Mouse (Mus musculus): ENCODE measurements around the gene Hadh. TPM values are rescaled to one million over a fixed set of nuclear protein-coding genes. Genes with fewer than 3 reads are reported as not detected.
A peak's percentile ranks its signal among the peaks of the same experiment; 100 is the strongest.

The Hadh gene
- polyA plus RNA-seq, 1 experiment from 2014 or later = 34.4 TPM

- ATAC-seq (ENCODE audit: low read depth) = no peak
- no peak overlapping the region for H3K27ac ChIP-seq (replicated peaks)
- no peak overlapping the region for H3K4me2 ChIP-seq
- H3K9ac ChIP-seq = no peak overlapping the region
- no peaks in the 10 kb centered on the region for H3K36me3 ChIP-seq
- 88% methylated on average over 5 of the region's 5 CpGs for WGBS
- H3K4me1 ChIP-seq (replicated peaks) = peaks cover 7% of the 10 kb centered on the region; the same call in 1 of the 2 replicates
- H3K9me3 ChIP-seq = no peaks in the 10 kb centered on the region
- H3K4me3 ChIP-seq = no peak overlapping the region
- no peaks in the 10 kb centered on the region for H3K27me3 ChIP-seq
Observed at GRCm38 (mm10) chr3:131247851-131248250, 24.1 kb downstream of the Hadh start.

- 85% methylated on average over 6 of the region's 6 CpGs for WGBS
- H3K27ac ChIP-seq (replicated peaks) = no peak overlapping the region
- no peak for ATAC-seq (ENCODE audit: low read depth)
Observed at GRCm38 (mm10) chr3:131247447-131247846, 24.5 kb downstream of the Hadh start.

GRCm38 (mm10) chr3:131246579-131247046 is 25.3 kb downstream of the Hadh start:
- no peak for ATAC-seq (ENCODE audit: low read depth)
- WGBS = 93% methylated on average over 8 of the region's 8 CpGs
- H3K27me3 ChIP-seq = no peaks in the 10 kb centered on the region
- no peak overlapping the region for H3K4me3 ChIP-seq
- H3K36me3 ChIP-seq = no peaks in the 10 kb centered on the region
- H3K4me2 ChIP-seq = no peak overlapping the region
- no peak overlapping the region for H3K27ac ChIP-seq (replicated peaks)
- H3K9me3 ChIP-seq = no peaks in the 10 kb centered on the region
- H3K4me1 ChIP-seq (replicated peaks) = peaks cover 7% of the 10 kb centered on the region; the same call in 1 of the 2 replicates
- H3K9ac ChIP-seq = no peak overlapping the region

More at GRCm38 (mm10) chr3:131247447-131247846, 24.5 kb downstream of the Hadh start:
- no peaks in the 10 kb centered on the region for H3K27me3 ChIP-seq
- no peaks in the 10 kb centered on the region for H3K9me3 ChIP-seq
- H3K4me1 ChIP-seq (replicated peaks) = peaks cover 7% of the 10 kb centered on the region; the same call in 1 of the 2 replicates
- no peak overlapping the region for H3K9ac ChIP-seq
- H3K36me3 ChIP-seq = no peaks in the 10 kb centered on the region
- no peak overlapping the region for H3K4me2 ChIP-seq
- H3K4me3 ChIP-seq = no peak overlapping the region

GRCm38 (mm10) chr3:131245766-131246578 is 25.9 kb downstream of the Hadh start:
- WGBS = 58% methylated on average over 11 of the region's 11 CpGs
- no peaks in the 10 kb centered on the region for H3K36me3 ChIP-seq

GRCm38 (mm10) chr3:131237785-131238633 is 33.9 kb downstream of the Hadh start:
- Histone ChIP-seq H3K27ac (replicated peaks) (no peak overlapping the region), H3K9me3 (no peaks in the 10 kb centered on the region), H3K9ac (no peak overlapping the region; the same call in 1 of the 2 replicates), H3K4me1 (replicated peaks) (peaks cover 4% of the 10 kb centered on the region), H3K4me3 (no peak overlapping the region), H3K27me3 (no peaks in the 10 kb centered on the region), H3K4me2 (peak overlapping the region; percentile 30; the same call in 1 of the 2 replicates), H3K36me3 (no peaks in the 10 kb centered on the region)
- WGBS = 62% methylated on average over 19 of the region's 19 CpGs
- ATAC-seq (ENCODE audit: low read depth) = peak; percentile 87

More at GRCm38 (mm10) chr3:131245766-131246578, 25.9 kb downstream of the Hadh start:
- Histone ChIP-seq H3K4me1 (replicated peaks) (peaks cover 7% of the 10 kb centered on the region; the same call in 1 of the 2 replicates), H3K4me3 (no peak overlapping the region), H3K9me3 (no peaks in the 10 kb centered on the region), H3K4me2 (no peak overlapping the region), H3K27me3 (no peaks in the 10 kb centered on the region), H3K27ac (replicated peaks) (no peak overlapping the region), H3K9ac (no peak overlapping the region)
- peak; percentile 63; the same call in 1 of the 2 replicates for ATAC-seq (ENCODE audit: low read depth)

- no peaks in the 10 kb centered on the region for H3K9me3 ChIP-seq
- no peaks in the 10 kb centered on the region for H3K27me3 ChIP-seq
- H3K27ac ChIP-seq (replicated peaks) = no peak overlapping the region
- no peak overlapping the region for H3K4me2 ChIP-seq
- H3K4me1 ChIP-seq (replicated peaks) = peaks cover 4% of the 10 kb centered on the region
- H3K4me3 ChIP-seq = no peak overlapping the region
- H3K9ac ChIP-seq = no peak overlapping the region
- WGBS = 87% methylated on average over 6 of the region's 6 CpGs
- no peak for ATAC-seq (ENCODE audit: low read depth)
- H3K36me3 ChIP-seq = no peaks in the 10 kb centered on the region
Observed at GRCm38 (mm10) chr3:131237061-131237460, 34.8 kb downstream of the Hadh start.

- no peak overlapping the region for H3K4me3 ChIP-seq
- H3K36me3 ChIP-seq = no peaks in the 10 kb centered on the region
- no peak overlapping the region for H3K27ac ChIP-seq (replicated peaks)
- H3K27me3 ChIP-seq = no peaks in the 10 kb centered on the region
- H3K9ac ChIP-seq = no peak overlapping the region
- H3K4me2 ChIP-seq = no peak overlapping the region
- 83% methylated on average over 6 of the region's 6 CpGs for WGBS
- no peak for ATAC-seq (ENCODE audit: low read depth)
- H3K4me1 ChIP-seq (replicated peaks) = no peaks in the 10 kb centered on the region
- H3K9me3 ChIP-seq = no peaks in the 10 kb centered on the region
Observed at GRCm38 (mm10) chr3:131228083-131228482, 43.8 kb downstream of the Hadh start.

GRCm38 (mm10) chr3:131218636-131219390 is 53.1 kb downstream of the Hadh start:
- Histone ChIP-seq H3K27me3 (no peaks in the 10 kb centered on the region), H3K4me3 (no peak overlapping the region), H3K27ac (replicated peaks) (no peak overlapping the region), H3K9me3 (no peaks in the 10 kb centered on the region), H3K36me3 (no peaks in the 10 kb centered on the region), H3K9ac (no peak overlapping the region), H3K4me1 (replicated peaks) (no peaks in the 10 kb centered on the region), H3K4me2 (no peak overlapping the region)
- ATAC-seq (ENCODE audit: low read depth) = no peak
- 91% methylated on average over 14 of the region's 14 CpGs for WGBS

GRCm38 (mm10) chr3:131214841-131215240 is 57.1 kb downstream of the Hadh start:
- Histone ChIP-seq H3K4me1 (replicated peaks) (no peaks in the 10 kb centered on the region), H3K36me3 (no peaks in the 10 kb centered on the region), H3K9me3 (no peaks in the 10 kb centered on the region), H3K9ac (no peak overlapping the region), H3K27ac (replicated peaks) (no peak overlapping the region), H3K4me2 (no peak overlapping the region), H3K4me3 (no peak overlapping the region), H3K27me3 (no peaks in the 10 kb centered on the region)
- 66% methylated on average over 9 of the region's 9 CpGs for WGBS
- no peak for ATAC-seq (ENCODE audit: low read depth)

GRCm38 (mm10) chr3:131214060-131214658 is 57.7 kb downstream of the Hadh start:
- no peak for ATAC-seq (ENCODE audit: low read depth)

GRCm38 (mm10) chr3:131212200-131212599 is 59.7 kb downstream of the Hadh start:
- WGBS = 84% methylated on average over 7 of the region's 7 CpGs
- H3K27ac ChIP-seq (replicated peaks) = no peak overlapping the region
- H3K4me3 ChIP-seq = no peak overlapping the region
- H3K4me2 ChIP-seq = no peak overlapping the region
- no peaks in the 10 kb centered on the region for H3K27me3 ChIP-seq
- H3K4me1 ChIP-seq (replicated peaks) = no peaks in the 10 kb centered on the region
- no peak overlapping the region for H3K9ac ChIP-seq
- no peaks in the 10 kb centered on the region for H3K36me3 ChIP-seq
- ATAC-seq (ENCODE audit: low read depth) = no peak
- no peaks in the 10 kb centered on the region for H3K9me3 ChIP-seq

More at GRCm38 (mm10) chr3:131214060-131214658, 57.7 kb downstream of the Hadh start:
- no peaks in the 10 kb centered on the region for H3K36me3 ChIP-seq
- H3K27ac ChIP-seq (replicated peaks) = no peak overlapping the region
- H3K27me3 ChIP-seq = no peaks in the 10 kb centered on the region
- H3K4me2 ChIP-seq = no peak overlapping the region
- no peaks in the 10 kb centered on the region for H3K9me3 ChIP-seq
- 91% methylated on average over 9 of the region's 9 CpGs for WGBS
- no peak overlapping the region for H3K4me3 ChIP-seq
- H3K9ac ChIP-seq = no peak overlapping the region
- no peaks in the 10 kb centered on the region for H3K4me1 ChIP-seq (replicated peaks)

Measured in neural tube, embryonic 13.5 days (tissue).